Mouse (Mus musculus): ENCODE data around the gene Arl2.

Arl2 gene

GRCm38 (mm10) chr19:6126289-6126688, 15.1 kb downstream of the Arl2 start:
- peak; percentile 74 for DNase-seq

GRCm38 (mm10) chr19:6124898-6125297, 16.4 kb downstream of the Arl2 start:
- DNase-seq: no peak

- DNase-seq: no peak
These were observed 18.0 kb downstream of the Arl2 start for GRCm38 (mm10) chr19:6123330-6123729.

- peak; percentile 47 for DNase-seq
These were observed 19.6 kb downstream of the Arl2 start for GRCm38 (mm10) chr19:6121761-6122160.

GRCm38 (mm10) chr19:6118677-6119185, 22.6 kb downstream of the Arl2 start:
- no peak for DNase-seq

GRCm38 (mm10) chr19:6117986-6118676, 23.2 kb downstream of the Arl2 start, which contains the start of gene Sac3d1:
Sac3d1 (minus strand) TSS chr19:6118650.
- peak; percentile 90 for DNase-seq

GRCm38 (mm10) chr19:6117346-6117985, 23.9 kb downstream of the Arl2 start:
- DNase-seq: no peak

- no peak for DNase-seq
These were observed 25.1 kb downstream of the Arl2 start for GRCm38 (mm10) chr19:6116113-6116850.

GRCm38 (mm10) chr19:6113116-6113515, 28.2 kb downstream of the Arl2 start:
- no peak for DNase-seq

- no peak for DNase-seq
These were observed 35.8 kb downstream of the Arl2 start, which contains the start of gene Naaladl1 for GRCm38 (mm10) chr19:6105586-6105985. Naaladl1 (plus strand) TSS chr19:6105782.

GRCm38 (mm10) chr19:6104476-6104875, 36.9 kb downstream of the Arl2 start:
- no peak for DNase-seq

- DNase-seq: peak; percentile 63
These were observed 39.0 kb downstream of the Arl2 start for GRCm38 (mm10) chr19:6102169-6102853.

- no peak for DNase-seq
These were observed 40.2 kb downstream of the Arl2 start for GRCm38 (mm10) chr19:6101186-6101585.

GRCm38 (mm10) chr19:6097847-6098246, 43.5 kb downstream of the Arl2 start:
- no peak for DNase-seq

GRCm38 (mm10) chr19:6094119-6094518, 47.2 kb downstream of the Arl2 start, which contains the start of gene AC131692.1:
AC131692.1 (plus strand) TSS chr19:6094419.
- DNase-seq: no peak

GRCm38 (mm10) chr19:6088841-6089240, 52.5 kb downstream of the Arl2 start:
- no peak for DNase-seq

GRCm38 (mm10) chr19:6085417-6085879, 55.9 kb downstream of the Arl2 start:
- DNase-seq: peak; percentile 85

GRCm38 (mm10) chr19:6084478-6085248, 56.7 kb downstream of the Arl2 start, which contains the start of the genes Zfpl1 and Cdca5:
Zfpl1 (minus strand) TSS chr19:6084956.
Cdca5 (plus strand) TSS chr19:6084983.
- DNase-seq: peak; percentile 96

All from liver (tissue).